Mouse (Mus musculus) lung, postnatal 10 days (tissue): ENCODE data around the gene Fancc.

ENCODE experiments used
- DNase-seq: peaks from one replicate; pipeline ENCODE4 v3.0.0; 2021

Gene Fancc

GRCm38 (mm10) chr13:63256807-63257206, 240.3 kb downstream of the Fancc start:
- peak; percentile 81 for DNase-seq

- no peak for DNase-seq
These were observed 240.9 kb downstream of the Fancc start for GRCm38 (mm10) chr13:63256146-63256545.

- DNase-seq: peak; percentile 77
These were observed 241.5 kb downstream of the Fancc start for GRCm38 (mm10) chr13:63255519-63256011.

- DNase-seq: no peak
These were observed 243.0 kb downstream of the Fancc start for GRCm38 (mm10) chr13:63253886-63254636.

- no peak for DNase-seq
These were observed 243.9 kb downstream of the Fancc start for GRCm38 (mm10) chr13:63253147-63253546.

- no peak for DNase-seq
These were observed 244.6 kb downstream of the Fancc start for GRCm38 (mm10) chr13:63252295-63253010.

GRCm38 (mm10) chr13:63251118-63251889, 245.8 kb downstream of the Fancc start:
- no peak for DNase-seq

- no peak for DNase-seq
These were observed 246.6 kb downstream of the Fancc start for GRCm38 (mm10) chr13:63250441-63250980.

- DNase-seq: no peak
These were observed 247.2 kb downstream of the Fancc start for GRCm38 (mm10) chr13:63249741-63250431.

- DNase-seq: no peak
These were observed 247.9 kb downstream of the Fancc start for GRCm38 (mm10) chr13:63249171-63249570.

- no peak for DNase-seq
These were observed 248.8 kb downstream of the Fancc start for GRCm38 (mm10) chr13:63248318-63248717.

- no peak for DNase-seq
These were observed 249.4 kb downstream of the Fancc start for GRCm38 (mm10) chr13:63247631-63248030.

GRCm38 (mm10) chr13:63247041-63247440, 250.0 kb downstream of the Fancc start:
- DNase-seq: no peak

- DNase-seq: no peak
These were observed 250.6 kb downstream of the Fancc start for GRCm38 (mm10) chr13:63246332-63246940.

- no peak for DNase-seq
These were observed 251.3 kb downstream of the Fancc start for GRCm38 (mm10) chr13:63245812-63246211.

GRCm38 (mm10) chr13:63245218-63245617, 251.9 kb downstream of the Fancc start:
- peak; percentile 69 for DNase-seq

- DNase-seq: no peak
These were observed 252.7 kb downstream of the Fancc start for GRCm38 (mm10) chr13:63244425-63244824.

- no peak for DNase-seq
These were observed 253.5 kb downstream of the Fancc start for GRCm38 (mm10) chr13:63243586-63243985.

GRCm38 (mm10) chr13:63242401-63243192, 254.5 kb downstream of the Fancc start:
- peak; percentile 63 for DNase-seq

- DNase-seq: no peak
These were observed 255.4 kb downstream of the Fancc start for GRCm38 (mm10) chr13:63241665-63242064.

GRCm38 (mm10) chr13:63240835-63241234, 256.2 kb downstream of the Fancc start:
- DNase-seq: no peak
